Mouse (Mus musculus): ENCODE measurements at regions not wholly inside any gene's neighbourhood (a gene's known extent, or its start where the extent isn't known, plus 50 kb on each side); places are given as distances from the start of the nearest gene placed in this dataset.

GRCm38 (mm10) chr14:61980581-61980980, 311.8 kb upstream of the Rnaseh2b start:
- DNase-seq (ENCODE audit: low read depth in 1 of 2, low spot score in 2 of 2), result no peak

- no peak for DNase-seq (ENCODE audit: low read depth in 1 of 2, low spot score in 2 of 2)
Measured at GRCm38 (mm10) chr14:61985575-61985974, 306.8 kb upstream of the Rnaseh2b start.

GRCm38 (mm10) chr14:61986203-61986602, 306.2 kb upstream of the Rnaseh2b start:
- no peak for DNase-seq (ENCODE audit: low read depth in 1 of 2, low spot score in 2 of 2)

- no peak for DNase-seq (ENCODE audit: low read depth in 1 of 2, low spot score in 2 of 2)
Measured at GRCm38 (mm10) chr14:61995253-61995652, 297.1 kb upstream of the Rnaseh2b start.

GRCm38 (mm10) chr14:61997736-61998135, 294.7 kb upstream of the Rnaseh2b start:
- no peak for DNase-seq (ENCODE audit: low read depth in 1 of 2, low spot score in 2 of 2)

- DNase-seq (ENCODE audit: low read depth in 1 of 2, low spot score in 2 of 2), result no peak
Measured at GRCm38 (mm10) chr14:61998259-61998658, 294.1 kb upstream of the Rnaseh2b start.

GRCm38 (mm10) chr14:62001481-62001949, 290.9 kb upstream of the Rnaseh2b start:
- peak in 1 of 2 experiments; percentile 26 for DNase-seq (ENCODE audit: low read depth in 1 of 2, low spot score in 2 of 2)

GRCm38 (mm10) chr14:62002131-62002530, 290.3 kb upstream of the Rnaseh2b start:
- DNase-seq (ENCODE audit: low read depth in 1 of 2, low spot score in 2 of 2), result no peak

GRCm38 (mm10) chr14:62003013-62003781, 289.2 kb upstream of the Rnaseh2b start:
- no peak for DNase-seq (ENCODE audit: low read depth in 1 of 2, low spot score in 2 of 2)

GRCm38 (mm10) chr14:62003797-62004196, 288.6 kb upstream of the Rnaseh2b start:
- no peak for DNase-seq (ENCODE audit: low read depth in 1 of 2, low spot score in 2 of 2)

GRCm38 (mm10) chr14:62008707-62009106, 283.7 kb upstream of the Rnaseh2b start:
- DNase-seq (ENCODE audit: low read depth in 1 of 2, low spot score in 2 of 2), result no peak

GRCm38 (mm10) chr14:62018804-62019203, 273.6 kb upstream of the Rnaseh2b start:
- DNase-seq (ENCODE audit: low read depth in 1 of 2, low spot score in 2 of 2), result no peak

- no peak for DNase-seq (ENCODE audit: low read depth in 1 of 2, low spot score in 2 of 2)
Measured at GRCm38 (mm10) chr14:62020996-62021395, 271.4 kb upstream of the Rnaseh2b start.

GRCm38 (mm10) chr14:62022193-62022592, 270.2 kb upstream of the Rnaseh2b start:
- DNase-seq (ENCODE audit: low read depth in 1 of 2, low spot score in 2 of 2), result no peak

- no peak for DNase-seq (ENCODE audit: low read depth in 1 of 2, low spot score in 2 of 2)
Measured at GRCm38 (mm10) chr14:62023022-62023421, 269.4 kb upstream of the Rnaseh2b start.

- DNase-seq (ENCODE audit: low read depth in 1 of 2, low spot score in 2 of 2), result no peak
Measured at GRCm38 (mm10) chr14:62027751-62028279, 264.6 kb upstream of the Rnaseh2b start.

GRCm38 (mm10) chr14:62030059-62030458, 262.3 kb upstream of the Rnaseh2b start:
- no peak for DNase-seq (ENCODE audit: low read depth in 1 of 2, low spot score in 2 of 2)

GRCm38 (mm10) chr14:62033661-62034060, 258.7 kb upstream of the Rnaseh2b start:
- no peak for DNase-seq (ENCODE audit: low read depth in 1 of 2, low spot score in 2 of 2)

GRCm38 (mm10) chr14:62034664-62035063, 257.7 kb upstream of the Rnaseh2b start:
- no peak for DNase-seq (ENCODE audit: low read depth in 1 of 2, low spot score in 2 of 2)

GRCm38 (mm10) chr14:62035416-62035815, 257.0 kb upstream of the Rnaseh2b start:
- no peak for DNase-seq (ENCODE audit: low read depth in 1 of 2, low spot score in 2 of 2)

GRCm38 (mm10) chr14:62037514-62037913, 254.9 kb upstream of the Rnaseh2b start:
- DNase-seq (ENCODE audit: low read depth in 1 of 2, low spot score in 2 of 2), result no peak

- no peak for DNase-seq (ENCODE audit: low read depth in 1 of 2, low spot score in 2 of 2)
Measured at GRCm38 (mm10) chr14:62037917-62038316, 254.5 kb upstream of the Rnaseh2b start.

Data from monocyte, adult 2 months (primary cell).